Comparison of ENCODE assay signal across 8 mouse cellular contexts in the genomic region with DNA sequence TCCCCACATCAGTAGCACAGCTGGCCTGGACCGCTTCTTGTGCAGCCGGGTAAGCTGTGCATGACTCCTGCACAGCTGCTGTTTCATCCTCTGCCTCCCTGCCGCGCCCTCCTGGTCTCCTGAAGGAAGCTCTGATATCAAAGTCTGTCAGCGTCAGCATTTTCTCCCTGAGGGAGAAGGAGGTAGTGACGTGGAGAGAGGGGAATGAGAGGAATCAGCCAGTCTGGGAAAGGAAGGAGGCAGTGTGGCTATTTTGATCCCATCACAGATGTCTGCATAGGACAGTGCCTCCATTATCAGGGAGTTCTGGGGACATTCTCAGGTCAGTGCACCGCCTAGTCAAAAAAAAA.
A peak's percentile ranks its signal among the peaks of the same experiment; 100 is the strongest.
DNase-seq lines count a peak whose midpoint lies in the region; ATAC-seq and TF ChIP-seq lines count a peak whose summit lies in the region.

No protein-coding gene starts in this region.

- H3K36me3 ChIP-seq in kidney, adult 2 months (ENCODE audit: control insufficient read depth, insufficient read depth, low read length): no peaks in the 10 kb centered on the region
- H3K36me3 ChIP-seq in embryonic facial prominence, embryonic 15.5 days: no peaks in the 10 kb centered on the region
- H3K36me3 ChIP-seq in heart, embryonic 16.5 days (ENCODE audit: control insufficient read depth, insufficient read depth): no peaks in the 10 kb centered on the region

- no peak overlapping the region for H3K4me3 ChIP-seq in kidney, adult 2 months (ENCODE audit: insufficient read depth, low read depth, low read length)
- H3K4me3 ChIP-seq in embryonic facial prominence, embryonic 15.5 days (replicated peaks): no peak overlapping the region
- H3K4me3 ChIP-seq in heart, embryonic 16.5 days (ENCODE audit: low read length): peak overlapping the region; percentile 23

- DNase-seq in kidney, adult 2 months: peak; percentile 48
- DNase-seq in kidney, adult 11 months: no peak
- DNase-seq in kidney, postnatal 4 days: peak; percentile 61 to 70
- DNase-seq in skeletal muscle tissue, adult 2 months (ENCODE audit: low read depth, low spot score): peak; percentile 63
- no peak for DNase-seq in layer of hippocampus, postnatal 36 days
- DNase-seq in urinary bladder, postnatal 25 days (ENCODE audit: low spot score): no peak

- WGBS in kidney, adult 2 months: 19% methylated on average over 7 of the region's 7 CpGs
- 6% methylated on average over 7 of the region's 7 CpGs for WGBS in embryonic facial prominence, embryonic 15.5 days
- 13% methylated on average over 7 of the region's 7 CpGs for WGBS in heart, embryonic 16.5 days

- no peaks in the 10 kb centered on the region for H3K9me3 ChIP-seq in embryonic facial prominence, embryonic 15.5 days (replicated peaks)
- no peaks in the 10 kb centered on the region for H3K9me3 ChIP-seq in heart, embryonic 16.5 days (replicated peaks; ENCODE audit: control insufficient read depth, low read length)

- TF ChIP-seq POLR2A in kidney, adult 2 months (IDR thresholded peaks at IDR 0.05; ENCODE audit: low read depth, low read length): no peak

- no peaks in the 10 kb centered on the region for H3K4me1 ChIP-seq in kidney, adult 2 months (ENCODE audit: control insufficient read depth, insufficient read depth, low read length)
- H3K4me1 ChIP-seq in embryonic facial prominence, embryonic 15.5 days: peaks cover 12% of the 10 kb centered on the region
- peaks cover 9% of the 10 kb centered on the region for H3K4me1 ChIP-seq in heart, embryonic 16.5 days (ENCODE audit: control insufficient read depth, insufficient read depth, low read length)

- TF ChIP-seq CTCF in kidney, adult 2 months (conservative IDR thresholded peaks at IDR 0.05; ENCODE audit: insufficient read depth, insufficient read length, low read depth, low read length): no peak

- no peak overlapping the region for H3K27ac ChIP-seq in kidney, adult 2 months (ENCODE audit: insufficient read depth, low read depth, low read length)
- no peak overlapping the region for H3K27ac ChIP-seq in embryonic facial prominence, embryonic 15.5 days (replicated peaks)
- H3K27ac ChIP-seq in heart, embryonic 16.5 days (ENCODE audit: low read length): 0 out of 2 replicates have a peak overlapping the region, but pooled peaks have one; percentile 5

- H3K27me3 ChIP-seq in kidney, adult 2 months (replicated peaks; ENCODE audit: control insufficient read depth, insufficient read depth, low read length): no peaks in the 10 kb centered on the region; the same call in 1 of the 2 replicates
- no peaks in the 10 kb centered on the region for H3K27me3 ChIP-seq in embryonic facial prominence, embryonic 15.5 days
- H3K27me3 ChIP-seq in heart, embryonic 16.5 days (ENCODE audit: control insufficient read depth, insufficient read depth, low read length): no peaks in the 10 kb centered on the region

- no peak overlapping the region; the same call in 1 of the 2 replicates for H3K9ac ChIP-seq in embryonic facial prominence, embryonic 15.5 days
- H3K9ac ChIP-seq in heart, embryonic 16.5 days (ENCODE audit: low read length): peak overlapping the region; percentile 32; the same call in 1 of the 2 replicates

- no peak for ATAC-seq in embryonic facial prominence, embryonic 15.5 days (ENCODE audit: insufficient number of reproducible peaks, low FRiP score, low TSS enrichment, low read depth)
- peak; percentile 79 for ATAC-seq in heart, embryonic 16.5 days (replicated peaks; ENCODE audit: extremely low read depth, insufficient read depth, low FRiP score)

- peak overlapping the region; percentile 10; the same call in 1 of the 2 replicates for H3K4me2 ChIP-seq in embryonic facial prominence, embryonic 15.5 days (replicated peaks)
- H3K4me2 ChIP-seq in heart, embryonic 16.5 days (ENCODE audit: low read depth, low read length): peak overlapping the region; percentile 49

Comparison
In these comparisons a context has a peak if more than half of its experiments do, and no peak if none do; other contexts are left out.
1. DNase-seq: peak in kidney, adult 2 months (single experiment), kidney, postnatal 4 days (2 of 2) and skeletal muscle tissue, adult 2 months (single experiment); none in kidney, adult 11 months (single experiment), layer of hippocampus, postnatal 36 days (0 of 2) and urinary bladder, postnatal 25 days (single experiment).